In the genomic region with DNA sequence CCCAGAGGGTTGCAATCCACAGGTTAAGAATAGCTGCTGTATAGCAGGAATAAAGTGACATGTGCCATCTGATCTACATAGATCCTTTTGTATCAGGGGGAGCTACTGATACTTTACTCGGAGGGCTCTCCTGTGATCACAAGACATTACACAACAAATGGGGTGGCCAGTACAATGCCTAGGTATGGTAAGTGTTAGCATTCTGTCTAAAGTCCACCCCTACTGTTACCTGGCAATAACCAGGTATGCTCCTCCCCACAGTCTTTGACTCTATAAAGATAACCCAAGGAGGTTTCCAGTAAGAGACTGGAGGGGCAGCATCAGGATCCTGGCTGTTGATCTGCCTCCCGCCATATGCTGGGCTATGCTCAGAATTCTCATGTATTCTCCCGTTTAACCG, we compare ENCODE assay signal across 20 mouse cellular contexts.
"Had no signal": no experiment of that assay in that cellular context is flagged by ENCODE, and none has a peak within 500 bp of the region (broad histone marks: within the 10 kb centered on the region; RNA-seq: fewer than 3 reads in every experiment).

No protein-coding gene starts in this region.

- H3K27ac ChIP-seq: kidney, embryonic 15.5 days; limb, embryonic 10.5 days; limb, embryonic 13.5 days; liver, embryonic 12.5 days; liver, embryonic 15.5 days; lung, embryonic 15.5 days; midbrain, embryonic 15.5 days; neural tube, embryonic 13.5 days had no signal

- DNase-seq: kidney, adult 8-10 months; kidney, postnatal 10 days; kidney, postnatal 36 days; liver; lung, adult 18-20 months; lung, postnatal 10 days; lung, postnatal 36 days; retina, postnatal 1 day; right cerebral cortex, postnatal 25 days; thymus, postnatal 25 days had no signal

- H3K4me2 ChIP-seq: kidney, embryonic 15.5 days; limb, embryonic 13.5 days; liver, embryonic 12.5 days; liver, embryonic 15.5 days; lung, embryonic 15.5 days; midbrain, embryonic 12.5 days; midbrain, embryonic 15.5 days; neural tube, embryonic 13.5 days had no signal

- H3K4me3 ChIP-seq: kidney, embryonic 15.5 days; limb, embryonic 10.5 days; limb, embryonic 13.5 days; liver, embryonic 12.5 days; liver, embryonic 15.5 days; lung, embryonic 15.5 days; midbrain, embryonic 12.5 days; midbrain, embryonic 15.5 days; myocyte; neural tube, embryonic 13.5 days had no signal

- H3K9me3 ChIP-seq: kidney, embryonic 15.5 days; limb, embryonic 10.5 days; limb, embryonic 13.5 days; liver, embryonic 12.5 days; liver, embryonic 15.5 days; lung, embryonic 15.5 days; midbrain, embryonic 12.5 days; midbrain, embryonic 15.5 days; neural tube, embryonic 13.5 days had no signal

- H3K9ac ChIP-seq: kidney, embryonic 15.5 days; limb, embryonic 13.5 days; liver, embryonic 12.5 days; liver, embryonic 15.5 days; lung, embryonic 15.5 days; midbrain, embryonic 12.5 days; midbrain, embryonic 15.5 days; neural tube, embryonic 13.5 days had no signal

- H3K36me3 ChIP-seq: kidney, embryonic 15.5 days; limb, embryonic 10.5 days; limb, embryonic 13.5 days; liver, embryonic 12.5 days; liver, embryonic 15.5 days; lung, embryonic 15.5 days; midbrain, embryonic 12.5 days; midbrain, embryonic 15.5 days; neural tube, embryonic 13.5 days had no signal

- ATAC-seq: liver, embryonic 12.5 days; midbrain, embryonic 15.5 days had no signal

- H3K27me3 ChIP-seq: kidney, embryonic 15.5 days; limb, embryonic 13.5 days; liver, embryonic 12.5 days; liver, embryonic 15.5 days; lung, embryonic 15.5 days; midbrain, embryonic 12.5 days; midbrain, embryonic 15.5 days; neural tube, embryonic 13.5 days had no signal
